Mouse (Mus musculus): ENCODE results near the gene Tspan5.

The Tspan5 gene

DNA sequence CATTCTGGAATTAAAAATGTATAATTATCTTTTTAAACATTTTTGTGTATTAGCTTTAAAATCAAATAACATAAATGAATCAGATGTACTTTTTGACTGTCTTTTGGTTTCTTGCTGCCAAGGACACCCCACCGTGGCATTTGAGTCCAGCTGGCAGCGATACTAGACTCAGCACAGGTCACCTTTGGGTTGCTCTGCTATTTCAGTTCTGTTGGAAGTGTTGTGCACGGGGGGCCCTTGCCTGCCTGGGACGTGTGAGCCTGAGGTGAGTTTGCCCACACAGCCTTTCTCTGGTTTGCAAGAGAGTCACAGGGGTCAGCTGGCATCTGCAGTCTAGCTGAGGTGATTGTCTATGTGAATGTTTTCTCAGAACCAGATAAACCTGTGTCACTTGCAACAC, 65.8 kb downstream of the Tspan5 start:
- no peak for DNase-seq (ENCODE audit: low spot score)

DNA sequence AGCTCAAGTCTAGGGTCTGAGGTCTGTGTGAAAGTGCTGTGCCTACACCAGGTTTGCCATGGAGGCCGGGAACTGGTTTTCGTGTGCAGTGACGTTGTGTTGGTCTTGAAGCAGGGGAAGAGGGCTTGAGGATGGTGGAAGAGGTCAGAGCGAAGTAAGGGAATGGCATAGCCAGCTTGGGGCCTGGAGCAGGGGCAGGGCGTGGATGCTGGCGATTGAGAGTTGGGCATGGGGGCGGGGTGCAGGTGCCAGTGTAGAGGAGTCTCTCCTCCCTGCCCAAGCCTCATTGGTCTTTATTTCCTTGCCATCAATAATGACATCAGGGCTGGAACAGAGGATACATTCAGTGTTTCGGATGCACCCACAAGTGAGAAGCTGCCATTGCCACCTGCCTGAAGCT, 67.5 kb downstream of the Tspan5 start:
- no peak for DNase-seq (ENCODE audit: low spot score)

DNA sequence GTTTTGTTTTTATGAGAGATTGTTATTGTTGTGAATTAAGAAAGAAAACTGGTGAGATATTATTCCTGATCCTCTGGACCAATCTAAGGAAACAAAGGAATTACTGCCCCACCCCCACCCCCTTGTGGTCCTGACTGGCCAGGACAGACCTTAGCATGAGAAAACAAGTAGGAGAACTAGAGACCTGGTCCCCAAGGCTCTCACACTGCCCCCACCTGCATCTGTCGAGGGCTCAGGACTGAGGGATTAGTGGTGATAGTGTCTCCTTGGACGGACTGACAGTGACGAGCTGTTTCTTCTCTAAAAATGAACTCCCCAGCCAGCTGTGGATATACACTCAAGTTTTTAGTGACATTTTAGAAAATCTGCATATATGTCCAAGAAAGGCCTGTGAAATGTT, 70.6 kb downstream of the Tspan5 start:
- DNase-seq (ENCODE audit: low spot score): no peak

DNA sequence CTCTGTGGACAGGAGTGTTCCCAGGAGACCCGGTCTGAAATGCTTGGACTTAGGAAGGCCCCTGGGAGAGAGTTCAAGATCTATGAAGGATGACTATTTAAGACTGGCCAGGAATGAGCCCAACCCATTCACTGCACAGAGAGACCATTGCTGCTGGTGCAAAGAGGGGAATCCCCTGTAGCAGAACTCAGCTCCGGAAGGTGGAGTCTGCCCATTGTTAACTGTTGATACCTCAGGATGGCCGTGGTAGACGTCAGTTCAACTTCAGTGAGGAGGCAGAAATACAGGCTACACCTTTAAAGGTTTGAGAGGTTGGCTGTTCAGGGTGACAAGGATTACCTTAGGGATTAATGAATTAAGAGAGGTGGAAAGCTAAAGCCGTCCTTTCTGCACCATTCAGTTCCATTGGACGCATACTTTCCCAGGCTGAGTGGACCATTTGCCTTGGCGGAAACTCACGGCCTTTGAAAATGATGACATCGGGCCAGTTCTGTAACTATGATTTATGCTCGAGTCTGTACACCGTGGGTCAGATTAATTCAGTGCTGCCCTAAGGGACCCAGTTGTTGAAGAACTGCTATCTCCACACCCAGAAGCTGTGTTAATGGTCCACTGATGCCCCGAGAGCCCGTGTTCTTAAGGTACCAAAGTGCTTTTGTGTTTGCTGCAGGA, 71.3 kb downstream of the Tspan5 start:
- no peak for DNase-seq (ENCODE audit: low spot score)

DNA sequence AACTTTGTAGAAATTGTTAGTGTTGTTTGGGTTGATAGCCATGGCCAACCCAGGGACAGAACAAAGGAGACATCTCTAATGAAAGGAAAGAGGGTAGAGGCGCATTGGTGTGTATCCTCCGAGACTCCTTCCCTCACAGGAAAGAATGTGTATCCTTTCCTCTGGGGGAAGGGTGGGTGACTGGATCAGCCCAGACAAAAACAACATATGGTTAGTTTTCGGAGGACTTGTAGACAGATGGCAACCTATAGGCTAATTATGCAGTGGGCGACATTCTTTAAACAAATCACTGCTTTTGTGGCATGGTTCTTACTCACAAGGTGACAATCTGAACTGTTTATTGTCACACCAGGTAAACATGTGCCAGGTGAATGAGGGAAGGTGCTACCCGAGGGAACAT, 72.5 kb downstream of the Tspan5 start:
- DNase-seq (ENCODE audit: low spot score): no peak

DNA sequence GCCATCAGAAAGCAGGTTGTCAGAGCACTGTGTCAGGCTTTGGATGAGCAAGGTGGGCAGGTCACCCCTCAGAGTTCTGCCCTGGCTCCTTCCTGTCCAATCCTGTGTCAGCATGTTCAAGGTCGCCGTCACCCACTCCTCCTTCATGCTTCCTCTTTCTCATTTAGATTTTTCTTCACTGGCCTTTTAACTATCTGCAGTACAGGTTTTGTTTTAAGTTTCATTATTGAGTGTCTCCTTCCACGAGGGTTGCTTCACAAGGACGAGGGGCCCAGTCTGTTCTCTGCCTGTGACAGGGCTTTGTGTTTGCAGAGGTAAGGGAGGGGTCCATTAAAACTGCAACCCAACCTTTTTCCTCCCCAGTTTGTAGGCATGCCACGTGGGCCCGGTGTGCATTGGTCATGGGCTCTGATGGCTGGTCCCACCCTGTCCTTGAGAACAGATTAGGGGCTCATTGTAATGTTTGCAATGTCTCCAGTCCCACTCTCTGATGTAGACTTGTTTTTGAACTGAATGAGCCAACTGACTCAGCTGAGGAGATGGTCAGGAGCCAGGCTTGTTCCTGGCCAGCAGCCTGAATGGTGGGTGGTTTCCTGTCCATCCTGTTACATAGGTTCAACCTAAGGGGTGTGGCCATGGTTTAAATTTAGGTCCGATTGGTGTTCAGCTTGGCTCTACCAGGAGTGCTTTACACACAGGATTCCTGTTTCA, 73.3 kb downstream of the Tspan5 start:
- DNase-seq (ENCODE audit: low spot score): no peak

DNA sequence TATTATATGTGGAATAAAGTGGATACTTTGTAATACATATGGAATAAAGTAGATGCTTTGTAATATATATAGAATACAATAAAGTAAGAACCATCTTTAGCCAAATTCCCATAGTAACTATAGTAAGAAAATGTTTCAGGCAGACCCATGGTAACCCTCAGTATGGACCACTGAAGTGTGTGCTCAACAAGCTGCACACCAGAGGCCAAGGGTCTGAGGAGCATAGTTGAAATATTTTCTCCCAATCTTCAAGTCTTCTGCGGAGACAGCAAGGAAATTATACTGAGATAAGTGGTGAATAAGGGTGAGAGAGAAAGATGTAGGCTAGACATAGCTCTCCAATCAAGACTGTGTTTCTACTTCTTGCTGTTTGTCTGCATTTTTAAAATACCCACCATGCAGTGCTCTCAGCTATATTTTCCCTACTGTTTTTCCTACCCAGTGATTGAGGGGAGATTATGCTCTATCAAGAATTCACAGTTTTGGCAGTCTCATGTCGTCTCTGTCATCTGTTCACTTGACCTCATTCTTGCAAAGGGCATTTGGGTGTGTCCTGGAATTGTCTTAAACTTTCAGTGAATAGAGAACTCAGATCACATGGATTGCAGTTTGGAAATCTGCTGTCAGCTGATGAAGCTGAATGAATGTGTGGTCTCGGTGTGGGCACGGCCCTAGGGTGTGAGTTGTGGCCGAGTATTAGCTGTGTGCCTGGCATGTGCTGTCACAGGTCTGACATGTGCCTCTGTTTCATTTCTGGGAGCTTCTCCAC, 75.1 kb downstream of the Tspan5 start:
- DNase-seq (ENCODE audit: low spot score): no peak

DNA sequence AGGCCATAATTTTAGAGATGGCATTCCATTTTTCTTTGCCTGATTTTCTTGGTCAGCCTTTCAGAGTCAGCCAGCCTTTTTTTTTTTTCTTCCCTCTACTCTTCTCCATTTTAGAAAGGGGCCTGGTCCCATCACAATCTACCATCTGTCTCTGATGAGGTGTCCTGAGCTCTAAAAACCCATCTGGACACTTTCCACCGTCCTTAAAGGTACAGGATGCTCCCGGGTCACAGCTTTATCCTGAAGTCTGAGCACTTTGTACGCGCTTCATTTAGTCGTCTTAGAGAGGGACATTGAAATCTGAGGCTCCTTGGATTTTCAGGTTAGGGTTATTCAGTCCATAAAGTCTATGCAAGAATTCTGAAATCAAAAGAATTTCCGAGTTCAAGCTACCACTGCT, 77.9 kb downstream of the Tspan5 start:
- no peak for DNase-seq (ENCODE audit: low spot score)

DNA sequence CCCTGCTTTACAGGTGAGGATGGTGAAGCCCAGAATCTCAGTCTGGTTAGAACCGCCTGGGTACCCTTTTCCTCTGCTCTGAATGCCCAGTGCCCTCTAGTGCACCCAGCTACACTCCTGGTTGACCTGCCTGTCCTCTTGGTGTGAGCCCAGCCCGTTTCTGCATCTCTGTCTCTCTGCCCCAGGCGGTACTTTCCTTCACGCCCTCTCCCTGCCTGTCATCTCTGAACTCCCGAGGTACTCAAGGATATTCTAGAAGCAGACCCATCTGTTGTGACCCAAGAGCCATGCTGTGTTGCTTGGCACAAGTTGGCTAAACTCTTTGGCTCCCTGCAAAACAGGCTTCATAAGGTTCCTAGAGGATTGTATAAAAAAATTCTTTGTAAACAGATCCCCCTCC, 78.3 kb downstream of the Tspan5 start:
- DNase-seq (ENCODE audit: low spot score): no peak

DNA sequence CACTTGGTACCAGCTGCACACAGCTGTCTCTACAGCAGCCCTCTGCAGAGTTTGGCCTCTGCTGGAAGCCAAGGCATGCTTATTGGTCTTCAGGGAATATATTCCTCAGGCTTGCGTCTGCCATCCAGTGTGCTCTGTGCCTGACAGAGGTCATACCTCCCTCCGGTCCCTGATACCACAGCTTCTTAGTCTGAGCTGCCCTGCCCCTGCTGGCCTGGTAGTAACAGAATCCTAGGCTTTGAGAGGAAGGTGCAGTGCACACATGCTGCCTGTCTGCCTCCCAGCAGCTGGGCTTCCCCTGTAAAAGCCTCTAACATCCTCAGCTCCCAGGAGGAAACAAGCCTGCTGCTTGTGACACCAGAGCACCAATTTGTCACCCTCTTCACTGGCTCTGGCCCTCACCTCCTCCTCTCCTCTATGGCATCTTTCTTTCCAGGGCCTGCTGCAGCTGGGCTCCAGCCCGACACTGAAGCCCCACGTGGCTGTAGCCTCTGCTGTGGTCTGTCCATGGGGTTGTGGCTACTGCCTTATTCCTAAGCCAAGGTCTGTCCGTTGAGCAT, 80.0 kb downstream of the Tspan5 start:
- no peak for DNase-seq (ENCODE audit: low spot score)

DNA sequence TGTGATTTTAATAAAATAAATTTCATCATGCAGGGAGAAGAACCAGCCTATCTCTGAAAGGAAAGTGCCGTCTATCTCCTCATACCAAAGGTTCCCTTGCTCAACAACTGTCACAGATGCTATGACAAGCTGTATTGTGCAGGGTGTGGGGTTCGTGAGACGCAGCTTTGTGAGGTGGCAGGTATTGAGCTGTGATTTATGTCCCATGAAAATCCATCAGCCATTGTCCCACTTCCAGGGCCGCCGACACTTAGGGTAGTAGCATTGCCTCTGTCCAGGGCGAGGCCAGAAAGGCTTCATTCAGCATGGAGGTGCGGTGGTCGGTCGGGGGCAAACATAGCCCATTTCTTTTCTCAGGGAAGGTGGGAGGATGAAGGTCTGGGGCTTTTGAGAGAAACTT, 81.9 kb downstream of the Tspan5 start:
- DNase-seq (ENCODE audit: low spot score): no peak

DNA sequence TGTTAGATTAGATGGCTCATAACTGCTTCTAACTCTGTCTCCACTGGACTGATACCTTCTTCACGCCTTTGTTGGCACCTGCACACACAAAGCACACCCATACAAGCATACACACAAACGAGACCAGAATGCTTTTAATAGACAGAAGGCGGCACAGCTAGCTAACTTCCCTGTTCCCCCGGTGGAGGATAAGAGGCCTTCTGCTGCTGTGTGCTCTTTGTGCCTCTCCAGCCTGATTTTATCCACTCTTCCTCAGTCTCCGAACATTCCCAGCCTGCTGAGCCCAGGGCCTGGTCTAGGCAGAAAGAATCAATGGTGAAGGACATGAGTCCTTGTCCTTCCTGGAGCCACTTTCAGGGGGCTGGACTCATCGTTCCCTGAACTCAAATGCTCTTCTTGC, 83.3 kb downstream of the Tspan5 start:
- DNase-seq (ENCODE audit: low spot score): no peak

DNA sequence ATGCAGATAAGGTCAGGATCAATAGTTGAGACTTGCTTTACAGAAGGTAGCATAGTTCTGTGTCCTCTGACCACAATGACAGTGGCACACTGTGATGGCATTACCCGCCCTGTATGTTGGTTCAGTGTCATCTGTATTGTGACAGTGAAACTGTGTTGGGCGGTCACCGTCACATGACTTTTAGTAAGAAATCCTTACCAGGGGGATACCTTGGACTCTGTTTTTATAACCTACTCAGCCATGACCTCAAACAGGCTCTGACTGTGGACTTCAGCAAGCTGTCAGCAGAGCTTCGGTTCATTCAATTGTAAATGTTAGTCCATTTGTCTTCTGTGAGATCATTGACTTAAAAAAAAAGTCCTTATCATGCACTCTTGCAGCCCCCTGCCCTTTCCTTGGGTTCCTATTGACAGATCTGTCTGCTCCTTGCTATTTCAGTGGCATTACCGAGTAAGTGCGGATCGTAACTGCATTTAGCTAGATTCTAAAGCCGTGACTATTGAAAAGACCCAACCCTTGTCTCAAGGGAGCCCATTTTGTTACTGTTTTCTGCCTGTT, 84.3 kb downstream of the Tspan5 start:
- no peak for DNase-seq (ENCODE audit: low spot score)

DNA sequence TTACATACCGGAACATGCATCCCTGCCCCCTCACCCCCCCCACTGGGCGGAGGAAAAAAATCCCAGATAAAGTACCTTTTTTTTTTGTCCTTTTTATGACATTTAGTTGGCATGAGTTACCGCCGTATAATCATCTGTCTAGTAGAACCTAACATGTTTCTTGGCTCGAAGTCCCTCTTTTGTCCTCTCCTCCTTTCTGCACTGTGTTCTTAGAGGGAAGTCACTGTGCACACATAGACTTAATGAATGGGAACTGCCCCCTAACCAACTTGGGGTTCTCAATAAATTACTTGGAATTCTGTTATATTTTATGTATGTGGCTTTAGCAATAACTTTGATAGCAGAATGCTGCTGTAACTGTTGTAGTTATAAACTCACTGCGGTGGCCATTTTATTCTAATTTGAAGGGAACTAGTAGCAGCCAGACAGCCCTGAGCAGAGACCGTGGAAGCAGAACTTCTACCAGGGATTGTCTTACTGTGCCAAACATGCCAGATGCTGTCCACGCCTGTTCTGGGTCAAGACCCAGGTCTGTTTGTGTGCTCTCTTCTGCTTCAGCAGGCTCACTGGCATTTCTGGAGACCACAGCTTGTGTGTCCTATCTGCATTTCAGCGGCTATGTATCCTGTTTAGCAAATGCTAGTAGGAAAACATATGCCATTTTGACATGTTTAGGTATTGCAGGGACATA, 91.0 kb downstream of the Tspan5 start:
- no peak for DNase-seq (ENCODE audit: low spot score)

DNA sequence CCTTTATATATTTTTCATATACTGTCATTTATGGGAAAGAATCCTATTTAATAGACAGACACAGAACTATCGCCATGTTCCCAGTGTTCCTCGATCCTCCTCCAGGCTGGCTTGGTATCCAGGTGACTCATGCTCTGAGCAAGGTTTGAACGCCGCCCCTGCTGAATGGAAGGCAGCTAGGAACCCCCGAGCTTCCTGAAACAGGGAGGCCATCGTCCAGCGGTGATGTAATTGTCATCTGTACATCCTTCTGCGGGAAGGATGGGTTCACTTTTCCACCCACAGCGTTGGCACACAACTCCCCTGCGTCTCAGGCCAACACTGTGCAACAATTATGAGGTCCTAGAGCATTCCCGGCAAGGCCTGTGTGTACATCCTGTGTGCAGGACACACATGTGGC, 92.2 kb downstream of the Tspan5 start:
- DNase-seq (ENCODE audit: low spot score): no peak

DNA sequence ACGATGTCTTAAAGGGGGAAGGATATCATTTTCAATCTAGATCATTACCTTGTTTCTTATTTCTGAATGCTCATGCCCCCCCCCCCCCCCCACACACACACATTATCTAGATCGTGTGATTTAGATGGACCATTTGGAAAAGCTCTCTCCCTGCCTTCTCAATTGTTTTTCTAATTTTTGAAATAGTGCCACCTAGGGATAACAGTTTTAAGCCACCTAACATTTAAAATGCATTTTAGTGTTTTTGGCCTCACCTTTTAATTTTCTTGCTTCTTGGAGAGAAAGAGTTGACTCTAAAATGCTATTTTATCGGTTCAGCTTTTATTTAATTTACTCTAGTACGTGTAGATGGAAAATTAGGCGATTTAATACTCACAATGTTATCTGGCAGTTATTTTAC, 94.9 kb downstream of the Tspan5 start:
- no peak for DNase-seq (ENCODE audit: low spot score)

DNA sequence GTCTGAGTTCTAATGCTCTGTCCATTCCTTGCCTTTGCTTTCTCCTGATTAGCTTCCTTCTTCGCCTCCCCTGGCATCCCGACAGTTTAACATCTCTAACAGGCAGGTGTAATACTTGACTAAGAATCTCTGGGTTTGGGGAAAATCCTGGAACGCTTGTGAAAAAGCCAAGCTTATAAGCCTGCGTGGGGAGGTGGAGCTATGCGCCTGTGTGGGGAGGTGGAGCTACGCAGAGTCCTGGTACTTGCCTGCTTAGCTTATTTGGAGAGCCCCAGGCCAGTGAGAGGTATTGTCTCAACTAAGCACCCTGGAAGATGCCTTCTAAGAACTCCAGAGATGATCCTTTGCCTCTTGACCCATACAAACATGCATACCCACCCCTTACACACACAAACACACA, 95.7 kb downstream of the Tspan5 start:
- no peak for DNase-seq (ENCODE audit: low spot score)

DNA sequence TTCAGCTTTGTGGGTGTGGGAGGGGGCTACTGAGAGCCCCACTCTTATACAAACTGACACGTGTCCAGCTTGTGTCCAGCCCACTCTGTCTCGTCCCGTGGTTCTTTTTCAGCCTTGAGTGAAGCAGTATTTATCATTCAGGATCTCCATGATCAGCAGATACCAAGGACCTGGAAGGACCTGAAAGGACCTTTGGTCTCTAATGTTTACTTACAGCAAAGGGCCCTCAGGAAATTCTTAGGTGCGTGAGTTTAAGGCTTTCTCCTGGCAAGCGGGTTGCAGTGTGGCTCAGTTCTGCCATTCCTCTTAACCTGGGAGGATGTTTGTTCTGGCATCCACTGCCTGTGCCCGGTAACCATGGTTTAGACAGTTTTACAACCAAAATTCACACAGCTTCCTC, 97.7 kb downstream of the Tspan5 start:
- no peak for DNase-seq (ENCODE audit: low spot score)

DNA sequence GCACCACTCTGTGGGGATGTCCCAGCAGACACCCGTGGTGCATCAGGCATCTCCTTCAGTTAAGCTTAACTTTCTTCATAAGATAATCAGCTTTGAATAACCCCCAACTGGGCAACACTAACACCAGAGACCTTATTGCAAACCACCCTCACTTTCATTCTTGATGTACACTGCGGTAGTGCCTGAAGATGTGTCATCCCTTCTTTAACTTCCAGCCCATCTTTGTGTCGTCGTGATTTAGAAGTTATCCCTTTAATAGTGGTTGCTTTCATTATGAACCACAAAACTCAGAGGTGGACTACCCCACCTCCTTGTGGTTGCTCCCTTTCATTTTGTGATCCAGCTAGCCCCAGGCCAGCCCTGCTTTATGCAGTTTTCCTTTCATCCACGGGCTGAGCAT, 99.3 kb downstream of the Tspan5 start:
- DNase-seq (ENCODE audit: low spot score): no peak

DNA sequence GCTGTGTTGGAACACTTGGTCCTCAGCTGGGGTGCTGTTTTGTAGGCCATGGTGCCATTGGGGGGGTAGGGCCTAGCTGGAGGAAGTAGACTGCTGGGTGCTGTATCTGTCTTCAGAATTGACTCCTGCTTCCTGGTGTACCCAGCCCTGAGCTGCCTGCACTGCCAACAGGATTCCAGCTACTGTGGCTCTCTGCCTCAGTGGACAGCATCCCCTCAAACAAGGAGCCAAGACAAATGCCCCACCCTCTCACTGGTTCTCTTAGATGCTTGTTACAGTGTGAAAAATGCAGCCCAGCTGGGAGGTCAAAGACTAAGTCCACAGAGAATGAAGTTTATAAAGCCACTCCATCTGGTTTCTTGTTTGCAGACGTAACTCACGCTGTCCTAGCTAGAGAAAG, 101.2 kb downstream of the Tspan5 start:
- DNase-seq (ENCODE audit: low spot score): no peak

DNA sequence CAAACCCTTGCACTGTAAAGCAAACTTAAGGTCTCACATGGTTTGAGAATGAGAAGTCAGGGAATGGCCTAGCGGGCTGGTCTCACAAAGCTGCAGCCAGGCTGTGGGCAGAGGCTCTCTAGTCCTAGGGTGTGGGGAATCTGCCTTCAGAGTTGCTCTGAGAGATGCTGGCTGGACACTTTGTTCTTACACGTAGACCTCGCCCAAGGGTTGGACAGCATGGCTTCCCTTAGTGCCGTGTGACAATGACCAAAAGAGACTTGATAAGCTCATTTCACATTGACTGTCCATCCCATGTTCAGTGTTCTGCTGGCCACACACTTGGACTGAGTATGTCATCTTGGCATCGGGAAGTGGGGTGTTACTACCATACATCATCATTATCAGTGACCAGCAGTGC, 101.6 kb downstream of the Tspan5 start:
- DNase-seq (ENCODE audit: low spot score): no peak

DNA sequence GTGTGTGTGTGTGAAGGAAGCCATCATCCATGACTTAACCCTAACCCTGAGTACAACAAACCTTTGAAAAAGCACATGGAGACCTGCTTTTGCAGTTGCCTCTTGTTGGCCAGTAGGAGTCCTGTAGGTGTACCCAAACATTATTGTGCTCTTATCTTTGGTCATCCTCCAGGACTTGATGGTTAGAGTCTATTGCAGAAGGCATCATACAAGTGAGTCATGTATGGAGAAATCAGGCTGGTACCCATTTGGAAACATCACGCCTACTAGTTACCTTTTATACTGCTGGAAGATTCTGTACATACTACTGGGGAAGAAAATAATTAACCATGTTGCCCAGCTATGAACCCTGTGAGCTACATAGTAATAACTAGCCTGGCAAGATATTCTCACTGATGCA, 103.8 kb downstream of the Tspan5 start:
- no peak for DNase-seq (ENCODE audit: low spot score)
